Mouse (Mus musculus): ENCODE data around the gene Tmem87b. TPM values are rescaled to one million over a fixed set of nuclear protein-coding genes. Genes with fewer than 3 reads are reported as not detected.

Gene Tmem87b
- polyA plus RNA-seq, 1 experiment from 2014 or later = 37.4 TPM

GRCm38 (mm10) chr2:128862636-128863035 is 44.7 kb downstream of the Tmem87b start, which contains the start of gene Fbln7:
Gene Fbln7, plus strand, starts transcription at chr2:128862981.
- 89% methylated on average over 9 of the region's 9 CpGs for WGBS
- no peak for ATAC-seq (ENCODE audit: low read depth)

GRCm38 (mm10) chr2:128863777-128864331 is 45.9 kb downstream of the Tmem87b start:
- H3K9me3 ChIP-seq = no peaks in the 10 kb centered on the region
- peaks cover 10% of the 10 kb centered on the region for H3K4me1 ChIP-seq (replicated peaks)
- H3K27ac ChIP-seq (replicated peaks) = no peak overlapping the region
- H3K9ac ChIP-seq = peak overlapping the region; percentile 66
- H3K4me3 ChIP-seq = peak overlapping the region; percentile 48
- WGBS = under 1% methylated on average over 38 of the region's 38 CpGs
- peak; percentile 72; the same call in 1 of the 2 replicates for ATAC-seq (ENCODE audit: low read depth)
- no peaks in the 10 kb centered on the region for H3K36me3 ChIP-seq
- peaks cover 26% of the 10 kb centered on the region for H3K27me3 ChIP-seq
- H3K4me2 ChIP-seq = peak overlapping the region; percentile 92

More at GRCm38 (mm10) chr2:128862636-128863035, 44.7 kb downstream of the Tmem87b start, which contains the start of gene Fbln7:
- Histone ChIP-seq H3K4me1 (replicated peaks) (peaks cover 10% of the 10 kb centered on the region), H3K27ac (replicated peaks) (no peak within 1 kb of the TSS), H3K27me3 (peaks cover 26% of the 10 kb centered on the region), H3K9me3 (no peaks in the 10 kb centered on the region), H3K36me3 (no peaks in the 10 kb centered on the region), H3K4me2 (peak within 1 kb of the TSS; percentile 92), H3K4me3 (peak within 1 kb of the TSS; percentile 48), H3K9ac (peak within 1 kb of the TSS; percentile 66)

DNA sequence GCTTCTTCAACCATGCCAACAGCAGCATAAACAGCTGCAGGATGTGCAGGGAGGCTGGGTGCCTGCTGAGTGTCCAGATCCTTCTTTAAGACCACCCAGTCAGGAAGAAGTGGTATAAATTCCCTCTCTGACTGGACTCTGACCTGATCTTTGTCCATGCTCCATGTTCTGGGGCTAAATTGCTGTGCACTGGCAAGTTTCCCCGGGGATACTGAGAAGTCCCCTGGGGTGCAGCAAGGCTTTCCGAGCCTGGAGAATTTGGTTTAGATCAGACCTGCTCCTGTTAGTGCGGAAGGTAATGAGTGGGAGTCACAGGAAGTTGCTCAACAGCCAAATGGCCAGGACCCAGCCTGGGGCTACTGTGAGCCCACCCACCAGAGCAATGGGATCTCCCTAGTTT is 47.1 kb downstream of the Tmem87b start:
- WGBS = 44% methylated on average over 3 of the region's 3 CpGs
- H3K4me1 ChIP-seq (replicated peaks) = peaks cover 10% of the 10 kb centered on the region
- H3K36me3 ChIP-seq = no peaks in the 10 kb centered on the region
- no peaks in the 10 kb centered on the region for H3K9me3 ChIP-seq
- H3K4me2 ChIP-seq = no peak overlapping the region
- peaks cover 26% of the 10 kb centered on the region for H3K27me3 ChIP-seq
- no peak for ATAC-seq (ENCODE audit: low read depth)
- no peak overlapping the region for H3K4me3 ChIP-seq
- no peak overlapping the region for H3K27ac ChIP-seq (replicated peaks)
- H3K9ac ChIP-seq = no peak overlapping the region

GRCm38 (mm10) chr2:128871656-128872055 is 53.7 kb downstream of the Tmem87b start:
- Histone ChIP-seq H3K4me2 (no peak overlapping the region), H3K9ac (no peak overlapping the region), H3K4me1 (replicated peaks) (no peaks in the 10 kb centered on the region), H3K36me3 (no peaks in the 10 kb centered on the region), H3K4me3 (no peak overlapping the region), H3K27ac (replicated peaks) (no peak overlapping the region), H3K27me3 (no peaks in the 10 kb centered on the region), H3K9me3 (no peaks in the 10 kb centered on the region)
- ATAC-seq (ENCODE audit: low read depth) = no peak
- 80% methylated on average over 8 of the region's 8 CpGs for WGBS

- H3K36me3 ChIP-seq = no peaks in the 10 kb centered on the region
- no peaks in the 10 kb centered on the region for H3K4me1 ChIP-seq (replicated peaks)
- WGBS = 91% methylated on average over 9 of the region's 9 CpGs
- H3K9ac ChIP-seq = no peak overlapping the region
- H3K27me3 ChIP-seq = no peaks in the 10 kb centered on the region
- no peaks in the 10 kb centered on the region for H3K9me3 ChIP-seq
- no peak overlapping the region for H3K27ac ChIP-seq (replicated peaks)
- no peak overlapping the region for H3K4me2 ChIP-seq
- no peak overlapping the region for H3K4me3 ChIP-seq
- no peak for ATAC-seq (ENCODE audit: low read depth)
These were observed 54.3 kb downstream of the Tmem87b start for GRCm38 (mm10) chr2:128872256-128872655.

DNA sequence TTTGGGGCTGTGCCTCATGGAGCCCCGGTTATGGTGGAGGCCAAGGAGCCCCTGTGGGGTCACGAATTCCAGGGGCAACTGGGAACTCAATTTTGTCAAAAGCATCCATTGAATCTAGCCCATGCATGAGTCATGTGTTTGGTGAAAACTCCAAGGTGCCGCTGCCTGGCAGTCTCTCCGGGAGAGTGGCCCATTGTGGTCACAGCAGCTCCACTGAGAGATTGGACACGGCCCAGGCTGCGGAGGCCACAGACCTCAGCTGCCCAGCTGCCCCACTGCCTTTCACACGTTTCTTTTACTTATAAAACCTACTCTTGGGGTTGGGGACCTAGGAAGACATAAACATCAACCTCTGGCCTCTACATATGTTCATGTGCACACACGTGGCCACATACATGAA is 57.6 kb downstream of the Tmem87b start:
- Histone ChIP-seq H3K36me3 (no peaks in the 10 kb centered on the region), H3K4me1 (replicated peaks) (no peaks in the 10 kb centered on the region), H3K4me3 (no peak overlapping the region), H3K9ac (no peak overlapping the region), H3K9me3 (no peaks in the 10 kb centered on the region), H3K4me2 (no peak overlapping the region), H3K27me3 (no peaks in the 10 kb centered on the region), H3K27ac (replicated peaks) (no peak overlapping the region)
- no peak for ATAC-seq (ENCODE audit: low read depth)
- 78% methylated on average over 8 of the region's 8 CpGs for WGBS

DNA sequence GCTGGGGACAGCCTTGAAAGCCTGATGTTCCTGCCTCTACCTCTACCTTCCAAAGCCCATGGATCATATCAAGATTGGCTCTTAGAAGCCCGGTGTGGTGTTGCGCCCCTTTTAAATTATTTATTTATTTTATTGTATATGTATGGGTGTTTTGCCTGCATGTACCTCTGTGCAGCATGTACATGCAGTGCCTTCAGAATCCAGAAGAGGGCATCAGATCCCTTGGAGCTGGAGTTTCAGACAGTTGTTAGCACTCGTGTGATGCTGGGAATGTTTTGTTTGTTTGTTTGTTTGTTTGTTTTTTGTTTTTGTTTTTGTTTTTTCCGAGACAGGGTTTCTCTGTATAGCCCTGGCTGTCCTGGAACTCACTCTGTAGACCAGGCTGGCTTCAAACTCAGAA is 63.3 kb downstream of the Tmem87b start:
- Histone ChIP-seq H3K27ac (replicated peaks) (no peak overlapping the region), H3K4me2 (no peak overlapping the region), H3K27me3 (no peaks in the 10 kb centered on the region), H3K9me3 (no peaks in the 10 kb centered on the region), H3K36me3 (no peaks in the 10 kb centered on the region), H3K4me1 (replicated peaks) (no peaks in the 10 kb centered on the region), H3K9ac (no peak overlapping the region), H3K4me3 (no peak overlapping the region)
- no peak for ATAC-seq (ENCODE audit: low read depth)
- WGBS = 69% methylated on average over 4 of the region's 4 CpGs

GRCm38 (mm10) chr2:128885225-128885811 is 67.4 kb downstream of the Tmem87b start:
- H3K27ac ChIP-seq (replicated peaks) = no peak overlapping the region
- no peak for ATAC-seq (ENCODE audit: low read depth)
- WGBS = 74% methylated on average over 8 of the region's 8 CpGs

GRCm38 (mm10) chr2:128887866-128888550 is 70.1 kb downstream of the Tmem87b start:
- Histone ChIP-seq H3K4me1 (replicated peaks) (peaks cover 7% of the 10 kb centered on the region), H3K27ac (replicated peaks) (no peak overlapping the region), H3K36me3 (no peaks in the 10 kb centered on the region), H3K9ac (no peak overlapping the region), H3K4me3 (no peak overlapping the region), H3K4me2 (no peak overlapping the region), H3K27me3 (no peaks in the 10 kb centered on the region), H3K9me3 (no peaks in the 10 kb centered on the region)
- 71% methylated on average over 6 of the region's 6 CpGs for WGBS
- no peak for ATAC-seq (ENCODE audit: low read depth)

More at GRCm38 (mm10) chr2:128885225-128885811, 67.4 kb downstream of the Tmem87b start:
- no peak overlapping the region for H3K4me2 ChIP-seq
- H3K9ac ChIP-seq = no peak overlapping the region
- no peaks in the 10 kb centered on the region for H3K4me1 ChIP-seq (replicated peaks)
- H3K4me3 ChIP-seq = no peak overlapping the region
- no peaks in the 10 kb centered on the region for H3K27me3 ChIP-seq
- no peaks in the 10 kb centered on the region for H3K36me3 ChIP-seq
- H3K9me3 ChIP-seq = no peaks in the 10 kb centered on the region

DNA sequence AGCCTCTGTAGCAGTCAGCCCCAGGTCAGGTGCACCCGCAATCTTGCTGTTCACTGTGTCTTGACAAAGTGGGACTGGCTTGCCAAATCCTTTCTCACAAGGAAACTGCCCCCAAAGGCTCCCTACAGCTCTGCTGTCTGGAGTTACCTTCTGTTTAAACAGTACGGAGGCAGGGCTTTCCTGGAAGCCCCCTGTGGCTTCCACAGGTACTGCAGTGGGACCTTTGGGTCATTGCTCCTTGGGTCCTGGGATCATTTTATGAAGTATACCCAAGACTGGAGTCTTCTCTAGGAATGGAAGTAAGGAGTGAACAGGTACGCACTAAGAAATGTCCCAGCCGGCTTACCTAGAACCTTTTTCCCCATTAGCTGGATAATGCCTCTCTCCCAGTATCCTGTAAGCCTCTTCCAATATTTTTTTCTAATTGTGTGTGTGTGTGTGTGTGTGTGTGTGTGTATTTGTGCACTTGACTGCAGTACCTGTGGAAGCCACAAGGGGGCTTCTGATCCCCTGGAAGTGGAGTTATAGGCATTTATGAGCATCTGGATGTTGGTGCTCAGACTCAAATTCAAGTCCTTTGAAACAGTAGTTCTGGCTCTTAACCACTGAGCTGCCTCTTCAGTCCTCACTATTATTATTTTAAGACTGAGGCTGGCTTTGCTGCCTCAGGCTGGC is 72.9 kb downstream of the Tmem87b start:
- H3K9ac ChIP-seq = no peak overlapping the region
- no peak overlapping the region for H3K4me3 ChIP-seq
- WGBS = 87% methylated on average over 4 of the region's 4 CpGs
- H3K27ac ChIP-seq (replicated peaks) = no peak overlapping the region
- no peaks in the 10 kb centered on the region for H3K9me3 ChIP-seq
- H3K4me1 ChIP-seq (replicated peaks) = peaks cover 7% of the 10 kb centered on the region
- H3K36me3 ChIP-seq = no peaks in the 10 kb centered on the region
- no peak overlapping the region for H3K4me2 ChIP-seq
- ATAC-seq (ENCODE audit: low read depth) = no peak
- H3K27me3 ChIP-seq = 0 out of 2 replicates have a peak, but pooled peaks cover 4% of the 10 kb centered on the region

GRCm38 (mm10) chr2:128892180-128892721 is 74.3 kb downstream of the Tmem87b start:
- no peak overlapping the region for H3K27ac ChIP-seq (replicated peaks)
- no peaks in the 10 kb centered on the region for H3K36me3 ChIP-seq
- WGBS = 5% methylated on average over 35 of the region's 37 CpGs
- H3K4me1 ChIP-seq (replicated peaks) = peaks cover 7% of the 10 kb centered on the region
- H3K27me3 ChIP-seq = 0 out of 2 replicates have a peak, but pooled peaks cover 4% of the 10 kb centered on the region
- no peaks in the 10 kb centered on the region for H3K9me3 ChIP-seq
- peak overlapping the region; percentile 43 for H3K4me3 ChIP-seq
- peak; percentile 43 for ATAC-seq (ENCODE audit: low read depth)
- H3K9ac ChIP-seq = peak overlapping the region; percentile 68
- H3K4me2 ChIP-seq = peak overlapping the region; percentile 77

- Histone ChIP-seq H3K4me1 (replicated peaks) (no peaks in the 10 kb centered on the region), H3K36me3 (no peaks in the 10 kb centered on the region), H3K9ac (no peak overlapping the region), H3K4me3 (no peak overlapping the region), H3K27ac (replicated peaks) (no peak overlapping the region), H3K4me2 (no peak overlapping the region), H3K27me3 (no peaks in the 10 kb centered on the region), H3K9me3 (0 out of 2 replicates have a peak, but pooled peaks cover 3% of the 10 kb centered on the region)
- ATAC-seq (ENCODE audit: low read depth) = no peak
- 83% methylated on average over 6 of the region's 6 CpGs for WGBS
These were observed 84.9 kb downstream of the Tmem87b start for GRCm38 (mm10) chr2:128902843-128903242.

Measured in neural tube, embryonic 13.5 days (tissue).